Mouse (Mus musculus): Measurements from ENCODE around the gene Gm17581. TPM values are rescaled to one million over a fixed set of nuclear protein-coding genes. Genes with fewer than 3 reads are reported as not detected.

Gm17581 gene
- polyA plus RNA-seq, 1 experiment from 2014 or later = not detected

Other genes with a start within 250 kb of the Gm17581 start
- 14.3 and 16.6 TPM in 2 replicates for gene Acss2, start 217.9 kb downstream of the Gm17581 start, polyA plus RNA-seq (2014; fragmentation: Nextera tagmentation; extraction: Ambion mirVana)
- gene Ggt7, start 217.6 kb downstream of the Gm17581 start, polyA plus RNA-seq (2014; fragmentation: Nextera tagmentation; extraction: Ambion mirVana) = 3.1 and 4.3 TPM in 2 replicates
- 24.0 and 24.3 TPM in 2 replicates for gene Gss, start 143.1 kb downstream of the Gm17581 start, polyA plus RNA-seq (2014; fragmentation: Nextera tagmentation; extraction: Ambion mirVana)
- gene Myh7b, start 124.7 kb downstream of the Gm17581 start, polyA plus RNA-seq (2014; fragmentation: Nextera tagmentation; extraction: Ambion mirVana) = 0.34 and 0.45 TPM in 2 replicates
- gene Trpc4ap, start 43.5 kb downstream of the Gm17581 start, polyA plus RNA-seq (2014; fragmentation: Nextera tagmentation; extraction: Ambion mirVana) = 143 and 148 TPM in 2 replicates
- gene Edem2, start 6.4 kb downstream of the Gm17581 start, polyA plus RNA-seq (2014; fragmentation: Nextera tagmentation; extraction: Ambion mirVana) = 22.7 and 28.9 TPM in 2 replicates
- gene Procr, start 15.3 kb upstream of the Gm17581 start, polyA plus RNA-seq (2014; fragmentation: Nextera tagmentation; extraction: Ambion mirVana) = 2.7 and 2.8 TPM in 2 replicates
- 0.70 and 0.73 TPM in 2 replicates for gene Mmp24, start 39.5 kb upstream of the Gm17581 start, polyA plus RNA-seq (2014; fragmentation: Nextera tagmentation; extraction: Ambion mirVana)
- 5.7 and 6.6 TPM in 2 replicates for gene BC029722, start 83.6 kb upstream of the Gm17581 start, polyA plus RNA-seq (2014; fragmentation: Nextera tagmentation; extraction: Ambion mirVana)
- 198 and 213 TPM in 2 replicates for gene Eif6, start 91.1 kb upstream of the Gm17581 start, polyA plus RNA-seq (2014; fragmentation: Nextera tagmentation; extraction: Ambion mirVana)
- gene Fam83c, start 99.0 kb upstream of the Gm17581 start, polyA plus RNA-seq (2014; fragmentation: Nextera tagmentation; extraction: Ambion mirVana) = 0.14 and 0.15 TPM in 2 replicates
- 85.3 and 87.7 TPM in 2 replicates for gene Uqcc1, start 194.4 kb upstream of the Gm17581 start, polyA plus RNA-seq (2014; fragmentation: Nextera tagmentation; extraction: Ambion mirVana)
- not detected in 2 replicates for gene Gm15557, start 204.9 kb upstream of the Gm17581 start, polyA plus RNA-seq (2014; fragmentation: Nextera tagmentation; extraction: Ambion mirVana)
- gene Gdf5, start 209.5 kb upstream of the Gm17581 start, polyA plus RNA-seq (2014; fragmentation: Nextera tagmentation; extraction: Ambion mirVana) = 3.2 TPM in 2 replicates
- 13.4 and 14.0 TPM in 2 replicates for gene Cep250, start 220.6 kb upstream of the Gm17581 start, polyA plus RNA-seq (2014; fragmentation: Nextera tagmentation; extraction: Ambion mirVana)